Mouse (Mus musculus): ENCODE data around the gene Sdc3.

The Sdc3 gene

DNA sequence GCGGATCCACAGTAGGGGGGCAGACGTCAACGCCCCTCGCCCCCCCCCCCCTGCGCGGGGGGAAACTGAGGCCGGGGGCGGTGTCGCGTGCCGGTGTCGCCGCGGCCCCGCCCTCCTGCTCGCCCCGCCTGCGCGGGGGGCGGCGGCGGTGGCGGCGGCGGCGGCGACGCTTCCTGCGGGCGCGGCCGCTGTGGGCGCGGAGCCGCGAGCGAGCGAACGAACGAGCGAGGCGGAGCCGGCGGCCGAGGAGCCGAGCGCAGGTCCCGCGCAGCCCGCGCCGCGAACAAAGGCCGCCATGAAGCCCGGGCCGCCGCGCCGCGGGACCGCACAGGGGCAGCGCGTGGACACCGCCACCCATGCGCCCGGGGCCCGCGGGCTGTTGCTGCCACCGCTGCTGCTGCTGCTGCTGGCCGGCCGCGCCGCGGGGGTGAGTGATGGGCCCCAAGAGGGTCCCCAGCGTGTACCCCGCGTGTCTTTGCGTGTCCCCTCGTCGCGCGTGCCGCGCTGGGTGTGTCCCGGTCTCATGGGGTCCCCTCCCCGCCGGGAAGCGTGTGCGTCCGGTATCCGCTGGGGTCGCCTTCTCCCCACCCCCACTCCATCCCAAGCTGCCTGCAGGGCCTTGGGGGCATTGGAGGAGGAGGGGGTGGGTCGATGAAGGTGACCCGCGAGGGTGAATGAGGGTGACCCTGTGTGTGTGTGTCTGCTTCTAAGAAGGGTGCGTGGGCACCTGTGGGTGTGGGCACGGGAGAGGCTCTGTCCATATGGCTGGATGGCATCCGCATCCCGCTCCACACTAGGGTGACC is at the start of gene Sdc3:
Gene Sdc3, plus strand, starts transcription at position 162 of the 804 bp plus-strand sequence.
- no peak for DNase-seq (ENCODE audit: low read depth in 1 of 2, low spot score in 2 of 2)

DNA sequence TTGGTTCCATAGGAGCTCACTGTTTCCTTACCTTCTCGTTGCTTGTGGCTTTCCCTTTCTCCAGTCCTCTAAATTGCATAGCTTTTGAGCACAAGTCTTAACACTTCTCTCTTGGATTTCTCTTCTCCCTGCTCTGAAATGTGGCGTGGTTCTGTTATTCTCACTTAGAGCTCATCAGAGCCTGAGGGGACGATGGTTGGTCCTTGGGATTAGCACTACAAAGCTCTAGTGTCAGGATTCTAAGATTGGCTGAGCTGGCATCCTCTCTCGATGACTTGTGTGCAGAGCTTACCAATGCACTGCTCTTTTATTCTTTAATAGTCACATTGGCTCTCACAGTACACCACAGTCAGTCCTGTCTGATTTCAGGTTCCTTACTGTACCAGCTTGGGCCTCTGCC is 48.3 kb upstream of the Sdc3 start:
- no peak for DNase-seq (ENCODE audit: low read depth in 1 of 2, low spot score in 2 of 2)

DNA sequence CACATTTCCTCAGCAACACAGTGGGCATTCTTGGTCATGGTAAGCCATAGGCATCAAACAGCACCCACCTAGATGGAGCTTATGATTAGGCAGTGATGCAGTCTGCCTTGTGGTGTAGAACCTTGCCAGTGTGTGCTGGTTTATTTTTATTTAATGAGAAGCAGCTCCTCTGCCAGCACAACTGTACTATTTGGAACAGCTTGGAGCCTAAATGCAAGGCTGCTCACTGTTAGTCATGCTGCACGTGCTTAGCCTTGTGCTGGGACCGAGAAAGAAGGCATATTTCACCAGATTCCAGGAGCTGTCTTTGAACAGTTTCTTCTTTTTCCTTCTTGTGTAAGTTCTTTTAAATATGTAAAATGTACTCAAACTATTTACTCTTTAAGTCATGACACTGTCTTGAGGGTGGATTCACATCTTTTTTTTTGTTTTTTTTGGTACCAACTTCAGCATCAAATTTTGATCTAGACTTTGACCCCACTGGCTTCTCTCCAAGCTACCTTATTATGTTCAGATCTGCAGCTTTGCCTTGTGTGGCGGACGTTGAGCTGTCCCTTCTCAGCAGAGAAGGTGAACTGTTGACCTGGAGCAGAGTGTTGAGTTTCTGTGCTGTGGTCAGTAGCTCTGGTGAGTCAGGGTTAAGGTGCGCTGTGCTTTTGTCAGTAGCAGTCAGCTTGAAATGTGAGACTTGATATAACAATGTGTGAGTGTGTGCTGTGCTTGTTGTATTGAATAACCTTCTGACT is 46.6 kb upstream of the Sdc3 start:
- DNase-seq (ENCODE audit: low read depth in 1 of 2, low spot score in 2 of 2), result no peak

DNA sequence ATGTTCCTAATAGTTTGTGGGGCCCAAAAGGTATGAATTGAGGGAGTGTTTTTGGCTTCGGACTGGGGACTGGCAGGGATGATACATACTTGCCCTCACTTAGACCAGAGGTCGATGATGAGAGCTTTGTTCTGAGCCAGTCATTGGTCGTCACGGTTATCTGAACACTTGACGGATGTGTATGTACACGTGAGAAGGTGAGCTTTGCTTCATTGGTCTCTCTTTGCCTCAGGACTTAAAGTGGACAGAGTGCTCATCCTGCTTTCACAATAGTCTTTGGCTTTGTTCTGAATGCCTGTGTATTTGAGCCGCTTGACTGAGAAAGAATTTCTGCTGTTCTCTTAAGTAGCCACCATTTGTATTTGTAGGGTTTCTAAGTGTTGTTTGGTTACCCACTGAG is 42.8 kb upstream of the Sdc3 start:
- DNase-seq (ENCODE audit: low read depth in 1 of 2, low spot score in 2 of 2), result no peak

DNA sequence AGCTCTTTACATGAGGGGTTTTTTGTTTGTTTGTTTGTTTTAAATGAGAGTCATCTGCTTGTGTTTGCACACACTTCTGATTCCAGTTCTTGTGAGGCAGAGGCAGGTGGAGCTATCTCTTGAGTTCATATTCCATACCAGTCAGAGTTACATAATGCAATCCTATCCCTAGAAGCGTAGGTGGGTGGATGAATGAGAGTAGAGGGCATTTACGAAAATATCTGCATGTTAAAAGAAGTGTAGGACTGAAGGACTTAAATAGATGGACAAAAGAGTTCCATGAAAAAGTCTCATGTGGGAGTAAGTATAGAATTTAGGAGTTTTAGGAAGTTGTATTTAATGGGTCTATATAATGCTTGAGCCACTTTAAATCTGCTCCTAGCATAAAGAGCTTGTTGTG is 40.4 kb upstream of the Sdc3 start:
- DNase-seq (ENCODE audit: low read depth in 1 of 2, low spot score in 2 of 2), result no peak

DNA sequence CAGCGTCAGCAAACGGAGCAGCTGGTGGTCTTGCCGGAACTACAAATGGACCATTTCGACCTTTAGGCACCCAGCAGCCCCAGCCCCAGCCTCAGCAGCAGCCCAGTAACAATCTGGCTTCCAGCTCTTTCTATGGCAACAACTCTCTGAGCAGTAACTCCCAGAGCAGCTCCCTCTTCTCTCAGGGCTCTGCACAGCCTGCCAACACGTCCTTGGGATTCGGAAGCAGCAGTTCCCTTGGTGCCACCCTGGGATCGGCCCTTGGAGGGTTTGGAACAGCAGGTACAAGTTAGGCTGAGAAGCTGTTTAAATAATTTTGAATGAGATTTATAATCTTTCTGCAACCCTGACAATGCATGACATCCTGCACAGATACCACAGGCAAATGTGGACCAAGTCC is 39.7 kb upstream of the Sdc3 start:
- DNase-seq (ENCODE audit: low read depth in 1 of 2, low spot score in 2 of 2), result no peak

DNA sequence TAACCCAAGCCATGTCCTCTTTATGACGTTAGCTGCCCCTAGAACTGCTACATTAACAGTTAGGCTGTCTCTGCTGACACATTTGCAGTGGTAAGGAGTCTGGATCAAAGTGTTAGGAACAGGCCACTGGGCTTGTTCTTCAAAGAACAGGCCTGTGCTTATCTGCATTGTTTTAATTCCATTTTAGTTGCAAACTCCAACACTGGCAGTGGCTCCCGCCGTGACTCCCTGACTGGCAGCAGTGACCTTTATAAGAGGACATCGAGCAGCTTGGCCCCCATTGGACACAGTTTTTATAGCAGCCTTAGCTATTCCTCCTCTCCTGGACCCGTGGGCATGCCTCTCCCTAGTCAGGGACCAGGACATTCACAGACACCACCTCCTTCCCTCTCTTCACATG is 38.6 kb upstream of the Sdc3 start:
- no peak for DNase-seq (ENCODE audit: low read depth in 1 of 2, low spot score in 2 of 2)

DNA sequence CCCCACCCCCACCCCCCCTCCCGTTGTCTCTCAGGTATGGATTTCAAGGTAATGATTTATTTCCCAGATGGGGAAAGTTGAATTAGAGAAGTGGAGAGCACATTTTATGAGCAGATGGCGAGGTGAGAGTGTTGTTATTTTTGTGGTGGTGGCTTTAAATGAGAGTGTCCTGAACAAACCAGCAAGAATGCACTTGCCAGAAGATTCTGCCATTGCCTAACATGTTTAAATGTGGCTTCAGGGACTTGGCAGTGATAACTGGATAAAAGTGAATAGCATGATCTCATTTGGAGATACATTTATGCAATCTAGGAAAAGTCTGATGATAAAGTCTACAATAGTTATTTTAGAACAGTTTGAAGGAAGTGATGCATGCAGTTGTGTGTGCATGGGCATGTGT is 37.6 kb upstream of the Sdc3 start:
- DNase-seq (ENCODE audit: low read depth in 1 of 2, low spot score in 2 of 2), result no peak

DNA sequence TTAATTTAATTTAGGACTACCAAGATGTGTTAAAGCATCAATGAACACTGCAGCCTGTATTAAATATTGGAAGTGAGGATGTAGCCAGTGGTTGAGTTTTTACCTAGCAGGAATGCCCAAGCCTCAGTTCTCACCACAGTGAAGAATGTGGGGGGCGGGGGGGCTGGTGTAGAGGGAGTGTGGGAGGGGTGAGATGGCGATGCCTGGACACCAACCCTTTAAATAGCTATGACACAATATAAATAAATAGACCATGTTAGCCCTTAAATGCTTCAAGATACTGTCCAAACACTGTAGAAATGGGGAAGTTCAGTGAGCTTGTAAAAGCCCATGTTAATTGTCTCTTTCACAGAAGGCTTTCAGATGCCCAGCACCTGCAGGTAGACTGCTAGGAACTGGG is 32.5 kb upstream of the Sdc3 start:
- DNase-seq (ENCODE audit: low read depth in 1 of 2, low spot score in 2 of 2), result no peak

DNA sequence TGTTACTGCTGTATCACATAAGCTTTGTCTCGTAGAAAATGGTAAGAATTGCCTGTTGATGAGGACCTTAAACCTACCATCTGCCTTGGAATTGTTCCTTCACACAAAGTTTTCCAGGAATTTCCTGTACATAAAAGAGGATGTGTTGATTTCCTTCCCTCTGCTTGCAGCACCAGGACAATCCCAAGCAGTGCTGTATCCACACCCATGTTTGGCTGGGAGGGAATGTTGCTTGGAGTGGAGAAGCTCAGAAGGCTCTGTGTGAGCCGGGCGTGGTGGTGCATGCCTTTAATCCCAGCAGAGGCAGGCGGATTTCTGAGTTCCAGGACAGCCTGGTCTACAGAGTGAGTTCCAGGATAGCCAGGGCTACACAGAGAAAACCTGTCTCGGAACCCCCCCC is 30.5 kb upstream of the Sdc3 start:
- DNase-seq (ENCODE audit: low read depth in 1 of 2, low spot score in 2 of 2), result no peak

DNA sequence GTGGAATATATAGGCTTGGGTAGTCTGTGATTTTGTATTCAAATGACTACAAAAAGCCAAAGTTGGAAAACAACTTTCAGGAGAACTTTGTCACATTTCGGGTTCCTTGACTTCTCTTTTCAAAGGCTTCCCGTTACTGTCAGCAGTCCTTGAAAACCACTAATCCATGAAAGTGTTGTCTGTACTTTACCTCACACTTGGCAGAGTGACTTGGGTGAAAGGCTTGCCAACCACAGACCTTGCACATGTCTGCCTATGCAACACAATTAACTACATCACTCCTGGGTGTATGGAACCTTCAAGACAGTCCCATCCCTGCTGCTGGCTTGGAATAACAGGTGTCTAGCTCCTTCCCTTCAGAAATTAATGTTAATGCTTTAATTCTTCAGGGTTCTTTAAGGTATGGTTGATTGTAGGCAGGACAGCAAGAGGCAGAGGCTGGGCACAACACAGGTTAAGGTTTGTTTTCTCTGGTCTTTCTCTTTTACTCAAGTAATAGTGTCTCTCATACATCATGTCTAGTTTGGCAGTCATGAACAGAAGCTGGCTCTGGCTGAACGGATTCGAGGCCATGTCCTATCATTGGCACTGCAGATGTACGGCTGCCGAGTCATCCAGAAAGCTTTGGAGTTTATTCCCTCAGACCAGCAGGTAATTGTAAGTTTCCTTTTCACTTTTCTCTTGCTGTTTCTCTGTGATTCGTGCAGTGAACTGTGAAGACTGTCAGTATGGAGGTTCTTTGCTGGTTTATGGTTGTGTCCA is 26.8 kb upstream of the Sdc3 start:
- no peak for DNase-seq (ENCODE audit: low read depth in 1 of 2, low spot score in 2 of 2)

DNA sequence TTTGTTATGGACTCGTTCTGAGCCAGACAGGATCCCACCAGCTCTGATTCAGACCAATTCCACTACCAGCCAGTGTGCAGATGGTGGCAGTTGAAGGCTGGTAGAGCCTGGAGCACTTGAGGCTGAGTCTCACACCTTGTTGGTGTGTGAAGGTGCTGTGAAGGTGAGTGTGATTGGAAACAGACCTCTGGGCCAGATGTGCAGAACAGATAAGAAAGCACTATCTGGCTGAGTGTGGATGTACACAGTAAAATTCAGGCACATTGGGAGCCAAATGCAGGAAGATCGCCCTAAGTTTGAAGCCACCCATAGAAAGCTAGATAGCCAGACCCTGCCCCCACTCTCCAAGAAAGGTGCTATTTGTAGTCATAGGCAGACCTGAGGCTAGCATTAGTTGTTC is 25.9 kb upstream of the Sdc3 start:
- DNase-seq (ENCODE audit: low read depth in 1 of 2, low spot score in 2 of 2), result no peak

DNA sequence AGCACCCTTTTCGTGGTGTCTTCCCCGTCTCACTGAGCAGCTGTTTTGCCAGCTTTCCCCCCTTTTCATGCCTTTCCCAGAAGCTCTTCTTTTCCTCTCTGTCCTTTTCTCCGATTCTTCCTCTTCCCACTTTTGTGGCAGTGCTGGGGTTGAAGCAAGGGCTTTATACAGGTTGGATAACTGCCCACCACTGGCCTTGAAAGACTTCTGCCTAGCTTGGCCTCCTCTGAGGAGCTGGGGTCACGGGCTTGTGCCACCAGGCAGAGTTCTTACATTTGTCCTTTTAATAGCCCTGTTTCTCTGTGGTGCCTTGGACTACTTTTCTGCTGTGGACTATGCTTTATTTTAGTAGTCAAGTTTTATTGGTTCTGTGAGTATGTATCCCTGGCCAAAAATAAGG is 25.4 kb upstream of the Sdc3 start:
- DNase-seq (ENCODE audit: low read depth in 1 of 2, low spot score in 2 of 2), result no peak

DNA sequence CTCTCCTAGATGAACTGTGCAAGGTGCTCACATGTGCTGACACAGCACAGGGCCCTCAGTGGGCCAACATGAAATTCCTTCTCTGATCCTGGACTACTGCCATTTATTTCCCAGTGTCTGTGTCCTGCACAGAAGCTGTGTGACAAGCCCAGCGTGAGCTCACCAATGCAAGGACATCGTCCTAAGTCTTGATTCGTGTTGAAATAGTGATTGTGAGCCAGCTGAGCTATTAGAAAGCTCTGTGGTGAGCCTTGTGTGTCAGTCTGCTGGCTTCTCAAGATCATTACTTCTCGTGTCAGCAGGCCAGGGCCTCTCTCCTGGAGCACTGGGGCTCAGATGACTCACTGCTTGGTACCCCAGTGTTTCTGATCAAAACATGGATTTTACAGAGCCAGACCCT is 18.4 kb upstream of the Sdc3 start:
- no peak for DNase-seq (ENCODE audit: low read depth in 1 of 2, low spot score in 2 of 2)

DNA sequence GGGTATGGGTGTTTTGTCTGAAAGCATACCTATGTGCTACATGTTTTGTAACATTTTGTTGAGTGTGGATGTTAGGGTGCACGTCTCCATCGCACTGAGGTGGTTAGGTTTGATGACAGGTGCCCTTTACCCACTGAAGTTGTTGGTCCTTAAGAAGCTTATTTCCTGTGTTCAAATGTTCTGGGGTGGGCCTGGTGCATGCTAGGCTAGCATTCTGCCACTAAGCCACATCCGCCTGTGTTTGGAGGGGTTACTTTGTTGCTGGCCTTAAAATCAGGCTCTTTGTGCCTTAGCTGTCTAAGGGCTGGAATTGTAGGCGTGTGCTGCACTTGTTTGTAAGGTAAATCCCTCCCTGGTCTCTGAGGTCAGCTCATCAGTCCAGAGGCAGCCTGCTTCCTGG is 17.5 kb upstream of the Sdc3 start:
- no peak for DNase-seq (ENCODE audit: low read depth in 1 of 2, low spot score in 2 of 2)

DNA sequence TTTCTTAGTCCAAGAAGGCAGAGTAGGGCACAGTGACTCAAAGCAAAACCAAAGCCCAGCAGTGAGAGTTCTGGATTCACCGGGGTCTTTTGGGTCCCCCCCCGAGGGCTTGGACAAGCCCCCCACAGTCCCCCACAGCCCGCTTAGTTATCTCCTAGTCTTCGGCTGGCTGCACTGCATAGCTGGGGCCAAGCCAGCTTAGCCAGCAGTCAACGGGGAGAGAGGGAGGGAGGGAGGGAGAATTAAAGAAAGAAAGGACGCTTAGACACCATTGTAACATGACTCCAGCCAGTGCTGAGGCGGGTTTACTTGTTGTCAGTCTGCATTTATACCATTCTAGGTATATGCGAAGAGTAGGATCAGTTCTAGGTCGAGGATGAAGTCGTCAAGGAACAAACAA is 14.7 kb upstream of the Sdc3 start:
- no peak for DNase-seq (ENCODE audit: low read depth in 1 of 2, low spot score in 2 of 2)

DNA sequence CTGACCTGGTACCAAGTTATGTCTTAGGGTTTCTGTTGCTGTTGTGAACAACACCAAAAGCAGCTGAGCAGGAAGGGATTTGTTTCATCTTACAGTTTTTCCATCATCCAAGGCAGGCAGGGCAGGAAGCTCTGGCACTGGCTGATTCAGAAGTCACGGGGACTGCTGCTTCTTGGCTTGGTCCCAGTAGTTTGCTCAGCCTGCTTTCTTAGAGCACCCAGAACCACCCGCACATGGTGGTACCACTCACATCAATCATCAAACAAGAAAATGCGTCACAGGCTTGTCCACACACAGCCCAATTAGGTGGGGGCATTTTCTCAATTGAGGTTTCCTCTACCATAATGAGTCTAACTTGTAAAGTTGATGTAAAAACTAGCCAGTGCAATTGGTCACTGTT is 13.3 kb upstream of the Sdc3 start:
- no peak for DNase-seq (ENCODE audit: low read depth in 1 of 2, low spot score in 2 of 2)

DNA sequence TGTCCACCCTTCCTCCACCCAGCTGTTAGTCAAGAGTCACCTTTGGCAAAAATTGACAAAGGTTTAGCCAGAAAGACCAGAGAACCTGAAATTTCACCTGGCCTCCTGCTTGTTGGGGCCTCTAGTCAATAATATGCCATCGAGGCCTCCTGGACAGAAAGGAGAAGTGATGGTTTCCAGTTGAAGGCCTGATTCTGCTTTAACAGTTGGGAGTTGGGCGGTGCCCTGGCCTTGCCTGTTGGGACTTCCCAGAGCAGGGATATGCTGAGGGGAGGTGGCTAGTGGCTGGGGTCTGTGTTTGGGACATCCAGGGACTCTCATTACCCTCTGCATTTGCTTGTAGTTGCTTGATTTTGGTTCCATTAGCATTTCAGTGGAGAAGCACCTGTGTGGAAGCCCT is 9.8 kb upstream of the Sdc3 start:
- DNase-seq (ENCODE audit: low read depth in 1 of 2, low spot score in 2 of 2), result no peak

DNA sequence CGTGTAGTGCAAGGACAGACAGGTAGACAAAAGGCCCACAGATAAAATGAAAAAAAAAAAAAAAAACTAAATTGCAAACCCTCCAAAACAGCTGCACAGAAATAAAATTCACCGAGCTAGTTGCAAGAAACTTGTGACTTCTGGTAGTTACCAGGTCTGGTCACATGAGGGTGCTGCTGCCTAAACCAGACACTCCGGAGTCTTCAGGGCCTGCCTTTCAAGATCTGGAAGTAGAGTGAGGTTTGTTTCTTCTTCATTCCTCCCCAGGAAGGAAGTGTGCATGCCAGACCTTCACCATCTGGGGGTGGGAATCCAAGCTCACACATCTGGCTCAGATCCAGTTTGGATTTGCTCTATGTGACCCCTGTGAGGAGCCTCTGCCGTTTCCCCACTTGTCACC is 7.6 kb upstream of the Sdc3 start:
- peak in 1 of 2 experiments; percentile 46 for DNase-seq (ENCODE audit: low read depth in 1 of 2, low spot score in 2 of 2)

DNA sequence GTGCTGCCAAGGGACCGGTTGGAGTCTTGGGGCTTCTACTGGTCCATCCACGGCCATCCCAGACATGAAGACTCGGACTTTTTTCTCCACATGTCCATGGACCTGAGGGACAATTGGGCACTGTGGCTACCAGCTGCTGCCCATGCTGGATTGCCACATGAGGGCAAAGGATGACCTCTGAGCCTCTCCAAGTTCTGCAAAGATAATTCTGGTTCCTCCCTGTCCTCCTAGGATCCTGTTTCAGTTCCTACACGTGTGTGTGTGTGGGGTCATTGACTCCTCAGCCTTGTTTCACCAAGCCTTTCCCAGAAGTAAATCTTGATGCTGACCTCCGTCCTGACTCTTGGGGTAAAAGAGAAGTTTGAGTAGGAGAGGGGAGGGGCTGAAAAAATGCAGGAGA is 4.8 kb upstream of the Sdc3 start:
- no peak for DNase-seq (ENCODE audit: low read depth in 1 of 2, low spot score in 2 of 2)

DNA sequence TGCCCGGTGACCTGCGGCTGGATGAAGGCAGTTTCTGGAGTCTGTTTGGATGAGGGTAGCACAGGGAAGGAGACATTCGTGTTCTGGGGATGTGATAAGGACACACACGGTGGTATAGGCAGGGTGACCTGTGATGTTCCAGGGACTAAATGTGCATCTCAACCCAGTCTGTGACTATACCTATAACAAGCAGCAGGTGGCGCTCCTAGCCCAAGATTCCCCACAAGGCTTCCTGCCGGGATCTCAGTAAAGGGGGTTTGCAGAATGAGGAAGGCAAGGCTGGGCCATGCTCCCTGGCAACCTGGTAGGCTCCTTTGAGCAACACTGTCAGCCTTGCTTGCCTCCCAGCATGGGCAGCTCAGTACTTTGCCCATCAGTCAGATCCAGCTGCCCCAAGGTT is 2.2 kb upstream of the Sdc3 start:
- DNase-seq (ENCODE audit: low read depth in 1 of 2, low spot score in 2 of 2), result peak; percentile 50 to 77

DNA sequence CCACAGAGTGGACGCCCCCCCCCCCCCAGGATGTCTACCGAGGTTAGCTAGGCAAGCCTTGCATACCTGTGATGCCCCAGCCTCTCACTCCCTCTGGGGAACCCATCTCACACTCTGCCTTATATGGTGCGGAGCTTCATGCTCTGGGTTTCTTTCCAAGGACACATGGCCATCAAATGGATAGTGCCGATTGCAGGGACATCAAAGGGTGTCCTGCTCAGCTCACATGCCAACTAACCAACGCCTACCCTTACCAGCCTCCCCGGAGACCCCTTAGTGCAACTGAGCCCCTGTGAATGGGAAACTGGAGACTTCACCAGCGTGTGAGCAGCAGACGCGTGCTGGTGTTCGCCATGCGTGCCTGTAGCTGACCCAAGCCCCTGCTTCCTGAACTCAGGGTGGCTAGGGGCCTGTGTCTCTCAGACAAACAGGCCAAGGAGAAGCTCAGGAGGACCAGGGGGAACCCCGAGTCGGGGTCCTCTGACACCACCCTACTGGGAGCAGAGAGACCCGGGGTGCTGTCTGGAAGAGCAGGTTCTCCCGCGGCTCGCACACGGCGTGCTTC is 444 bp upstream of the Sdc3 start:
- no peak for DNase-seq (ENCODE audit: low read depth in 1 of 2, low spot score in 2 of 2)

All from monocyte, adult 2 months (primary cell).